Mouse (Mus musculus) gastrocnemius, postnatal 10 days (tissue): Measurements from ENCODE around the gene Gas8. TPM values are rescaled to one million over a fixed set of nuclear protein-coding genes. Genes with fewer than 3 reads are reported as not detected.
A peak's percentile ranks its signal among the peaks of the same experiment; 100 is the strongest.
"Not testable (repeated sequence)": the region's sequence is repeated elsewhere in the genome, so short reads cannot be mapped to it uniquely, and the experiment has no call there.

Experiments used
- DNase-seq: peaks from one replicate; pipeline ENCODE4 v3.0.0; 2021; ENCODE audit warnings: mixed read lengths
- long read RNA-seq, 2 experiments: library from polyadenylated mRNA; stranded (forward); transcript quantifications; one replicate each; pipeline ENCODE4 v2.0.0; 2021
- total RNA-seq, 2 experiments: library from RNA; stranded (reverse); gene quantifications; 2 replicates each; pipeline ENCODE4 v1.2.3; 2021

Gas8 gene
- total RNA-seq = 1 to 10 TPM; 5.8 to 7.8 TPM
- long read RNA-seq, experiment 1, partial matches to known transcripts = 0 of 3 reads
- long read RNA-seq, experiment 1, other reads (novel, unspliced or antisense) = 0 of 3 reads
- long read RNA-seq, experiment 2, transcript Gas8-201 (11 exons, 1,681 nt) = major isoform, 8 of 8 reads
- long read RNA-seq, experiment 2, partial matches to known transcripts = 0 of 8 reads
- long read RNA-seq, experiment 2, other reads (novel, unspliced or antisense) = 0 of 8 reads

DNA sequence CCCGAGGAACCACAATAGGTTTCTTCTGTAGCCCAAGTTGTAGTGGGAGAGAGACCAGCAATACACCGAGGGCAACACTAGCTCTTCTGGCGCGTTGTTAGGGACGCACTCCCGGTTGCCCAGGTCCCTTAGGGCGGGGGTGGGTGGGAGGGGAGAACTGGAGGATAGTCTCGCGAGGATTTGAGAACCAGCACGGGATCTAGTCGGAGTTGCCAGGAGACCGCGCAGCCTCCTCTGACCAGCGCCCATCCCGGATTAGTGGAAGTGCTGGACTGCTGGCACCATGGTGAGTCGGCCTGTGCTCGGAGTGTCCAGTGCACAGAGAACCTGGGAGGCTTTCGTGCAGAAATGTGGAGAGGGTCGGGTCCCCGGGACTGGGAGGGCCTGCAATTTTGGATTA, at the start of gene Gas8:
TSS of gene Gas8 (plus strand) at position 168 of the 400 bp plus-strand sequence.
- DNase-seq = peak; percentile 88

- not testable (repeated sequence) for DNase-seq
Observed at GRCm38 (mm10) chr8:123472991-123473390, 45.6 kb upstream of the Gas8 start.

GRCm38 (mm10) chr8:123474549-123474948, 44.1 kb upstream of the Gas8 start:
- not testable (repeated sequence) for DNase-seq

GRCm38 (mm10) chr8:123476911-123477736, 41.5 kb upstream of the Gas8 start:
- no peak for DNase-seq

GRCm38 (mm10) chr8:123477737-123478258, 40.8 kb upstream of the Gas8 start, which contains the start of gene Afg3l1:
Afg3l1 (plus strand) TSS chr8:123477903.
- DNase-seq = peak; percentile 94

- no peak for DNase-seq
Observed at GRCm38 (mm10) chr8:123478456-123479218, 40.0 kb upstream of the Gas8 start.

DNA sequence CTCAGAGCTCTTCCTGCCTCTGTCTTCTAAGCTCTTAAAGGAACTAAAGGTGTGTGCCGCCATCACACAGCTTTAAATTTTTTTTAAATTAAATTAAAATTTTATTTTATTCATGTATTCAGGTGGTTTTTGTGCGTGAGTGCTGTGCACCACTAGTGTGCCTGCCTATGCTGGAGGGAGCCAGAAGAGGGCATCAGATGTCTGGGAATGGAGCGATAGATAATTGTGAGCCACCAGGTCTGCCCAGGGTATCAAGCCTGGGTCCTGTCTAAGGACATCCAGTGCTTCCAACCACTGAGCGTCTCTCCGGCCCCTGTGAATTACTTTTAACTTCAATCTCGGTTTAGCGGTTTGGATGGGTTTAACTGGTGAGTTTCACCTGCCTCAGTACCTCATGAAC, 36.0 kb upstream of the Gas8 start:
- no peak for DNase-seq

GRCm38 (mm10) chr8:123491280-123492075, 27.2 kb upstream of the Gas8 start:
- DNase-seq = no peak

- DNase-seq = no peak
Observed at GRCm38 (mm10) chr8:123492898-123493297, 25.7 kb upstream of the Gas8 start.

DNA sequence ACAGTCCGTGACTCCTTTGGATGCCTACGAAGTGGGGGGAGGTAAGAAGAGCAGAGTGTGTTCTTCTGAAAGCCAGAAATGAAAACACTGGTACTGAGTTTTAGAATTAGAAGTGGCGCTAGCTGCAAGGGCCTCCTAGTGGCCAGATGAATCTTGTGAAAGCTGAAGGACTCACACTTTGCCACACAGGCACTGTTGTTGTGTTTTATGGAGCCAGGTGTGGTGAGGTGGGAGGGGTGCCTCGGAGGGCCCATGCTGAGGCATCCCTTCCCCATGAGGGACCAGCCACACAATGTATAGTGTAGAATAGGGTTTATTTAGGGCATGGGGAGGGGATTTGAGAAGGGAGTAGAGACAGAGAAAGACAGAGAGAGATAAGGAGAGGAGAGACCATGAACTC, 20.9 kb upstream of the Gas8 start:
- DNase-seq = no peak

DNA sequence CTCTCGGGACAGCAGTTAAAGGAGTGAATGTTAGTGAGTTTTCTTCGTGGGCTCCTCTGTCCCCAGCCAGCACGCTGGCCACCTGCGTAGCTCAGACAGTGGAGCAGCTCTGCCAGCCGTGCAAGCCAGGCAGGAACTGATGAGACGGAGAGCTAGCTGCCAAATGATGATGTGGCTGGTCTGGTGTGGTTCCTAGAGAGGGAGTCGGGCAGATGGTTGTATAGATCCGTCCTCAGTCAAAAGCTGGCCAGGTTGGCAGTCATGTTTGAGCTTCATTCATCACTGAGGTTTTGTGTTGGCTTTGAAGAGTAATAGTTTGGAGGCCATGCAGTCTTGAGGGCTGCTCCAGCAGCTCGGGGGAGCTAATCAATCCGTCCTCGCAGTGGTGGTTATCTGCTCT, 19.7 kb upstream of the Gas8 start:
- DNase-seq = no peak

DNA sequence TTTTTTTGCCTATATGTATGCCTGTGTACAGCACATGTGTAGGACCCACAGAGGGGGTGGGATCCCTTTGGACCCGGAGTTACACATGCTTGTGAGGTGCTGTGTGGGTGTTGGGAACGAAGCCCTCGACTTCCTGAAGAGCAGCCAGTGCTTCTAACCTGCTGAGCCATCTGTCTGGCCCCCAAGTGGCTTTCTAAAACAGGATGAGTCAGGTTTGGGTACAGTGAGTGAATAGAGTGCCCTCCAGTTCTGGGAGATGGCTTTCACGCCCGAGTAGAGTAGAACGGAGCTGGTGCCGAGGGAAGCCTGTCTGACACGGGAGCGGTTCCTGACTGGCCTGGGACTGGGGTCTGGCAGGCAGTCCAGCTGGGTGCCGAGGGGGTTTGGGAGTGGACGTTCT, 19.1 kb upstream of the Gas8 start:
- DNase-seq = no peak

GRCm38 (mm10) chr8:123502192-123502591, 16.4 kb upstream of the Gas8 start:
- no peak for DNase-seq

DNA sequence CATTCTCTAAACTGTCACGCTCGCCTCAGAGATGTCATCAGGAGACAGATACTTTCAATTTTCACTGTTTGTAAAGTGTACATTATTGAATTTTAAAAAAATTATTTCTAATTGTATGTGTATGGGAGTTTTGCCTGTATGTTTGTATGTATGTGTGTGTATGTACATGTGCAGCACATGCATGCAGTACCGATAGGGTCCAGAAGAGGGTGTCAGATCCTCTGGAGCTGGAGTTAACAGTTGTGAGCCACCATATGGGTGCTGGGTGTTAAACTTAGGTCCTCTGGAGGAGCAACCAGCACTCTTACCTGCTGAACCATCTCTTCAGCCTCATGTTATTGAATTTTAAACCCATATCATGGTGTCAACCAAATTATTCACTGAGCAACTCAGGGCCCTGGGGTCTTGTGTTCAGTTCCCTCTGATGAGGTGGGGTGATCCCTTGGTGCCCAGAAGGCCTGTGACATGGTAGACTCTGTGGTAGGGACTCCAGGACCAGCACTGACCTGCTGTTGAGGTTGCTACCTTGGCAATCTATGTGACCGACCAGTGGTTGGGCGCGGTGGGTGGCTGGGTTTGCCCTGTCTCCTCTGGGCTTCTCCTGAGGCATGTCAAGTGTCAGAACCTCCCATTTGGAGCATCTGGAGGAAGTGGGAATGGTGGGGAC, 14.7 kb upstream of the Gas8 start:
- no peak for DNase-seq

- no peak for DNase-seq
Observed at GRCm38 (mm10) chr8:123504591-123505195, 13.9 kb upstream of the Gas8 start.

DNA sequence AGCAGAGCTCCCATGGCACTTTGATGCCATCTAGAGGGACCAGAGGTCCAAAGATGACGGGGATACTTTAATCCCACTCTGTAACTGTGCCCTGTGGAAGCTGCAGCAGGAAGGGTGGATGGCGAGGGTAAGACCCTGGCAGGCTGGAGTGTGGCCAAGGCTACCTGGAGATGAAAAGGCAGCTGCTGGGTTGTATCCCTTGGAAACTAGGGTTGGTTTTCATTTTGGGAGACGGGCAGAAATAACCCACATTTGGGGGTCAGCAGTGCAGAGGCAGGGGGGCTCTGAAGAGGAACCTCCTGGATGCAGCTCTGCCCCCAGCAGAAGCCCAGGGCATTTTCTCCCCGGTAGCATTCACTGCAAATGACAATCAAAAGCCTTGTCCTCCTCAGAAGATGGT, 13.4 kb upstream of the Gas8 start:
- no peak for DNase-seq

DNA sequence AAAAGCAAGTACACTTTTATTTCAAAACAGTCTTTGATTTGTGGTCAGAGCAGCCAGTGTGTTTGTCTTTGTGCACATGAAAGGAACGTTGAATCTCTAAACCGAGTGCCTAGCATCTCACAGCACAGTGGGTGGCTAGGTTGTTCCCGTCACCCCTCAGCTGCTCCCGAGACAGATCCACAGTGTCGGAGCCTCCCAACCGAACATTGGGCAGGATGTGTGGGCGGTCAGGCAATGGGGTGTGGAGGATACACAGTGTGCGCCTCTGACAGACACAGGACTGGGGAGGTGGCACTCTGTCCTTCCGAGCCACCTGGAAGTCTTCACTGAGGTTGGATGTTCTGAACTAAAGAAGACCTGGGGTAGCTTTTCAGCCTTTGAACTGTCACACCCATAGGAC, 12.9 kb upstream of the Gas8 start:
- DNase-seq = no peak

DNA sequence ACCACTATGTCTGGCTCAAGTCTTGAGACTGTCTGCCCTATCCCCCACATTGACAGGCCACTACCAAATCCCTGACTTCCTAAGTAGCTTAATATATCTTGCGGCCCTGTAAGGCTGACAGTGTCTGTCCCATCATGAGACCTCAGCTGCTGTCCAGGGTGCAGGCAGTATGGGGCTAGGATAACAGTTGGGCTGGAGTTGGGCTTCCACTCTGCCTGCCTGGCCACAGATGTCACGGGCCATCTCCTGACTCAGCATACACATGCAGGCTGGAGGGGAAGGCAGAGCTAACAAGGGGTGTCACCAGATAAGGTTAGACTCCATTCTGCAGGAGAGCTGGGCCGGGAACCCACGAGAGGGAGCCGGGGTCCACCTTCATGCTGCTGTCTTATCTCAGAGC, 11.5 kb upstream of the Gas8 start:
- no peak for DNase-seq

- DNase-seq = no peak
Observed at GRCm38 (mm10) chr8:123510819-123511218, 7.8 kb upstream of the Gas8 start.

DNA sequence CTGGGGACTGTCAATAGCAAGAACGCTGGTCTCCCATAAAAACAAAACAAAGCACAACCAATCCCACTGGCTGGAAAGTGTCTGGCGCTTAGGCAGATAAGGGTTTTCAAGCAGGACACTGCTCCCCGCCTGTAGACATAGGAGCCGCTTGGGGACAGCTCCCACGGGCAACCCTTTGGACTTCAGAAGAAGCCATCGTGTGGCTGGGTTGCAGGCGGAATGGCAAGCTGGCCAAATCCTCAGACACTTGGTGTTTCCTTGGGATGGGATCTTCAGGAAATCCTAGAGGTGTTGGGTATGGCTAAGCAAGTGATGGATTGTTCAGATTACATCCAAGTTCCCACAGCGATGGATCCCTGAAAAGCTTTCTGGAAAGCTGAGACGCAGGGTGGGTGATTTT, 4.5 kb upstream of the Gas8 start:
- DNase-seq = no peak
